Mouse (Mus musculus): ENCODE measurements around the gene Atad1.

DNA sequence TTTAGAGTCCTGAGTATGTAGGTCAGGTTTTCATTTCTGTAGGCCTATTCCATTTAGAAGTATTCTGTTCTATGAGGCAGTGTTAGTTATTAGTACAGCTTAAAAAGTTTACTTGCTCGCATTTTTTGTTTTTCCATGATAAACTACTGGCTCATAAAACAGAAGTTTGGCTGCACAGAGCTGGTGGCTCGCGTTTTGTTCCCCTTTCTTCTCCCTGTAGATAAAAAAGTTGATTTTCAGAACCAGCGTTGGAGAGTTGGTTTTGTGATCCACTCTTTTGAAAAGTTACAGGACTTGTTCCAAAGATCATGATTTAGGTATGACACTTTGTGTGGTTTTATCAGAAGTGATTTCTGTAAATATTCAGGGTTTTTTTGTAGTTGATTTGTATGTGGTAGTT lies 22.9 kb upstream of the Atad1 start:
- TF ChIP-seq CTCF (IDR thresholded peaks at IDR 0.05; ENCODE audit: control insufficient read depth, insufficient read depth, insufficient read length) = no peak
- TF ChIP-seq USF1 (IDR thresholded peaks at IDR 0.05; ENCODE audit: low read depth) = no peak
- TF ChIP-seq MYOD1 (IDR thresholded peaks at IDR 0.05; ENCODE audit: control insufficient read depth, insufficient read length, low read depth) = no peak
- TF ChIP-seq MYOG (IDR thresholded peaks at IDR 0.05; ENCODE audit: control insufficient read depth, extremely low read depth, insufficient read length) = no peak

All from C2C12 (cell line).